9 mouse cellular contexts compared by ENCODE assay signal in the genomic region with DNA sequence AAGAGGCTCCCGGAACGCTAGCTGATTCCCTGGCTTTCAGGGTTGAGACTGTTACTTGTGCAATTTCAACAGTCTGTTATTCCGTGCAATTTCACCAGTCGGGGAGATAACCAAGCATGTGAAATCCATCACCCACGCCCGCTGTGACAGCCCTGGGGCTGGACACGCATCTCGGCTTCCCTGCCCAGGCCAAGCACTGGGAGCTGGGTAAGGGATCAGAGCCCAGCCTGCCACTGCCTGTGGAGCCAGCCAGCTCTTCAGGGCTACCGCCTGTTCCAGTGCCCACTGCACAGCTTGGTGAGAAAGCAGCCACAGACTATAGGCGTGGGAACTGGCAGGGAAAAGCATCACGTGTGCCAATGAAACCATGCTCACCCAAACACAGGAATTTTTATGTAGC.
A peak's percentile ranks its signal among the peaks of the same experiment; 100 is the strongest.
DNase-seq lines count a peak whose midpoint lies in the region; ATAC-seq lines count a peak whose summit lies in the region.
"Had no signal": no experiment of that assay in that cellular context is flagged by ENCODE, and none has a peak within 500 bp of the region (broad histone marks: within the 10 kb centered on the region; RNA-seq: fewer than 3 reads in every experiment).

No protein-coding gene starts in this region.

- WGBS in hindbrain, embryonic 13.5 days: 53% methylated on average over 11 of the region's 11 CpGs
- 76% methylated on average over 11 of the region's 11 CpGs for WGBS in hindbrain, embryonic 11.5 days
- 80% methylated on average over 11 of the region's 11 CpGs for WGBS in intestine, embryonic 15.5 days

- H3K4me2 ChIP-seq in hindbrain, embryonic 13.5 days: no peak overlapping the region
- no peak overlapping the region for H3K4me2 ChIP-seq in hindbrain, embryonic 11.5 days (replicated peaks; ENCODE audit: low read depth, low read length)
- no peak overlapping the region for H3K4me2 ChIP-seq in intestine, embryonic 15.5 days (replicated peaks)
- H3K4me2 ChIP-seq: limb, embryonic 15.5 days had no signal

- H3K36me3 ChIP-seq in hindbrain, embryonic 13.5 days: 0 out of 2 replicates have a peak, but pooled peaks cover 8% of the 10 kb centered on the region
- H3K36me3 ChIP-seq in hindbrain, embryonic 11.5 days (ENCODE audit: control insufficient read depth, insufficient read depth, low read length): no peaks in the 10 kb centered on the region
- no peaks in the 10 kb centered on the region; the same call in 1 of the 2 replicates for H3K36me3 ChIP-seq in intestine, embryonic 15.5 days

- intact Hi-C loops in left cerebral cortex, postnatal 14 days (cut with DNase I): no loop called here

- peaks cover 61% of the 10 kb centered on the region for H3K4me1 ChIP-seq in hindbrain, embryonic 13.5 days (replicated peaks)
- H3K4me1 ChIP-seq in hindbrain, embryonic 11.5 days (replicated peaks; ENCODE audit: control insufficient read depth, insufficient read depth, low read length): 0 out of 2 replicates have a peak, but pooled peaks cover 2% of the 10 kb centered on the region
- H3K4me1 ChIP-seq in intestine, embryonic 15.5 days (replicated peaks): no peaks in the 10 kb centered on the region

- H3K9ac ChIP-seq in hindbrain, embryonic 13.5 days: peak overlapping the region; percentile 43; the same call in 1 of the 2 replicates
- no peak overlapping the region for H3K9ac ChIP-seq in hindbrain, embryonic 11.5 days (ENCODE audit: low read depth, low read length)
- H3K9ac ChIP-seq in intestine, embryonic 15.5 days: no peak overlapping the region
- H3K9ac ChIP-seq: limb, embryonic 15.5 days had no signal

- H3K9me3 ChIP-seq in hindbrain, embryonic 13.5 days: no peaks in the 10 kb centered on the region
- no peaks in the 10 kb centered on the region for H3K9me3 ChIP-seq in hindbrain, embryonic 11.5 days (ENCODE audit: control insufficient read depth, low read length)
- no peaks in the 10 kb centered on the region for H3K9me3 ChIP-seq in intestine, embryonic 15.5 days
- H3K9me3 ChIP-seq: limb, embryonic 15.5 days had no signal

- 0 out of 2 replicates have a peak, but pooled peaks have one; percentile 54 for ATAC-seq in hindbrain, embryonic 13.5 days (ENCODE audit: low FRiP score)
- ATAC-seq in hindbrain, embryonic 11.5 days (ENCODE audit: low FRiP score): no peak
- ATAC-seq in intestine, embryonic 15.5 days: no peak

- peak overlapping the region; percentile 55 for H3K27ac ChIP-seq in hindbrain, embryonic 13.5 days
- no peak overlapping the region for H3K27ac ChIP-seq in hindbrain, embryonic 11.5 days (ENCODE audit: low read depth, low read length)
- no peak overlapping the region for H3K27ac ChIP-seq in intestine, embryonic 15.5 days
- H3K27ac ChIP-seq: limb, embryonic 15.5 days had no signal

- DNase-seq in hindbrain, embryonic 11.5 days (ENCODE audit: low spot score): no peak
- DNase-seq in heart, adult 8-10 months (ENCODE audit: low spot score): peak; percentile 3
- peak; percentile 69 to 79 for DNase-seq in left cerebral cortex, postnatal 14 days (ENCODE audit: low spot score in 2 of 2)
- peak; percentile 78 for DNase-seq in right cerebral cortex, adult 18-20 months
- no peak for DNase-seq in kidney, adult 9 months
- no peak for DNase-seq in ovary, postnatal 36 days (ENCODE audit: low spot score)

- no peak overlapping the region for H3K4me3 ChIP-seq in hindbrain, embryonic 13.5 days
- H3K4me3 ChIP-seq in hindbrain, embryonic 11.5 days (ENCODE audit: low read depth, low read length): no peak overlapping the region
- no peak overlapping the region for H3K4me3 ChIP-seq in intestine, embryonic 15.5 days (replicated peaks)
- H3K4me3 ChIP-seq: limb, embryonic 15.5 days had no signal

- H3K27me3 ChIP-seq in hindbrain, embryonic 13.5 days: no peaks in the 10 kb centered on the region
- no peaks in the 10 kb centered on the region for H3K27me3 ChIP-seq in hindbrain, embryonic 11.5 days (ENCODE audit: control insufficient read depth, insufficient read depth, low read length)
- H3K27me3 ChIP-seq in intestine, embryonic 15.5 days (replicated peaks): no peaks in the 10 kb centered on the region
- H3K27me3 ChIP-seq: limb, embryonic 15.5 days had no signal

Comparison
In these comparisons a context has a peak if more than half of its experiments do, and no peak if none do; other contexts are left out.
1. DNase-seq: peak in heart, adult 8-10 months (single experiment), left cerebral cortex, postnatal 14 days (2 of 2) and right cerebral cortex, adult 18-20 months (single experiment); none in hindbrain, embryonic 11.5 days (single experiment), kidney, adult 9 months (single experiment) and ovary, postnatal 36 days (single experiment).